Mouse (Mus musculus) CH12.LX (cell line): ENCODE data around the gene Itpk1. TPM values are rescaled to one million over a fixed set of nuclear protein-coding genes. Genes with fewer than 3 reads are reported as not detected.

Experiments used
- DNase-seq: peaks from one replicate; pipeline ENCODE4 v3.0.0-alpha.2; 2013; ENCODE audit errors: extremely low read depth
- H3K27ac ChIP-seq: 2 replicates; pipeline ENCODE4 v1.5.1; 2012; ENCODE audit warnings: low read depth, mild to moderate bottlenecking, control low read depth, moderate library complexity; ENCODE audit not compliant: insufficient read depth
- H3K27me3 ChIP-seq: replicated peaks from 2 replicates; pipeline ENCODE3; 2012; ENCODE audit warnings: inconsistent platforms
- H3K36me3 ChIP-seq, 2 experiments: replicated peaks in 1 of 2; 2 replicates each; pipeline versions ENCODE3 to v1.6.1; 2012; ENCODE audit warnings: inconsistent platforms in 1 of 2, low read length in 1 of 2, mild to moderate bottlenecking in 1 of 2, mixed read lengths in 1 of 2, moderate library complexity in 1 of 2; ENCODE audit not compliant: control insufficient read depth in 1 of 2, insufficient read depth in 1 of 2
- H3K4me1 ChIP-seq, 2 experiments: 2 replicates each; pipeline ENCODE4 v1.6.1; 2012; ENCODE audit warnings: inconsistent platforms in 1 of 2, moderate library complexity in 1 of 2; ENCODE audit not compliant: insufficient read depth in 2 of 2, control insufficient read depth in 1 of 2
- H3K4me2 ChIP-seq: 2 replicates; pipeline ENCODE4 v1.6.1; 2012; ENCODE audit warnings: low read depth, mild to moderate bottlenecking, control low read depth; ENCODE audit not compliant: poor library complexity, insufficient read depth, severe bottlenecking
- H3K4me3 ChIP-seq, 3 experiments: fragments of 150-350 bp in 1 of 3; sonication (generic) in 1 of 3; replicated peaks in 1 of 3; 2 replicates each; pipeline versions ENCODE3 to v1.5.1; 2011 to 2012; ENCODE audit warnings: low read depth in 2 of 3, low read length in 2 of 3, mild to moderate bottlenecking in 2 of 3, moderate library complexity in 2 of 3, control low read depth in 1 of 3, improper control_type of control experiment in 1 of 3, inconsistent platforms in 1 of 3, mixed read lengths in 1 of 3; ENCODE audit not compliant: poor library complexity in 1 of 3
- H3K79me2 ChIP-seq: replicated peaks from 2 replicates; pipeline ENCODE4 v1.6.1; 2012; ENCODE audit warnings: mild to moderate bottlenecking, moderate library complexity; ENCODE audit not compliant: control insufficient read depth, poor library complexity, insufficient read depth, severe bottlenecking; ENCODE audit errors: extremely low read depth
- H3K9ac ChIP-seq: 2 replicates; pipeline ENCODE4 v1.6.1; 2012; ENCODE audit warnings: low read depth, mild to moderate bottlenecking, control low read depth, moderate library complexity; ENCODE audit not compliant: insufficient read depth
- H3K9me3 ChIP-seq: replicated peaks from 2 replicates; pipeline ENCODE3; 2012; ENCODE audit warnings: low read length, inconsistent platforms, mixed read lengths
- BHLHE40 ChIP-seq: IDR thresholded peaks from 2 replicates; pipeline ENCODE4 v1.6.1; 2011; ENCODE audit warnings: mild to moderate bottlenecking, low read depth, low read length, improper control_type of control experiment
- CHD1 ChIP-seq: IDR thresholded peaks from 2 replicates; pipeline ENCODE4 v1.6.1; 2012; ENCODE audit warnings: low read depth, low read length, improper control_type of control experiment, inconsistent platforms
- CHD2 ChIP-seq: IDR thresholded peaks from 2 replicates; pipeline ENCODE4 v1.6.1; 2011; ENCODE audit warnings: low read length, improper control_type of control experiment
- ELF1 ChIP-seq: IDR thresholded peaks from 2 replicates; pipeline ENCODE4 v1.6.1; 2014; ENCODE audit warnings: low read depth, mild to moderate bottlenecking, inconsistent platforms, low read length, improper control_type of control experiment
- GABPA ChIP-seq: IDR thresholded peaks from 2 replicates; pipeline ENCODE4 v1.6.1; 2012; ENCODE audit warnings: low read depth, low read length, improper control_type of control experiment, inconsistent platforms; ENCODE audit not compliant: insufficient replicate concordance
- JUND ChIP-seq: conservative IDR thresholded peaks from 2 replicates; pipeline ENCODE4 v1.6.1; 2011; ENCODE audit warnings: low read depth, low read length, improper control_type of control experiment
- MAX ChIP-seq: IDR thresholded peaks from 2 replicates; pipeline ENCODE4 v1.6.1; 2011; ENCODE audit warnings: low read length, improper control_type of control experiment
- MEF2A ChIP-seq: IDR thresholded peaks from 2 replicates; pipeline ENCODE4 v1.6.1; 2014; ENCODE audit warnings: low read depth, mild to moderate bottlenecking, inconsistent platforms, low read length, improper control_type of control experiment, borderline replicate concordance
- MXI1 ChIP-seq: IDR thresholded peaks from 2 replicates; pipeline ENCODE4 v1.6.1; 2011; ENCODE audit warnings: mild to moderate bottlenecking, low read depth, low read length, improper control_type of control experiment
- MYC ChIP-seq: IDR thresholded peaks from 2 replicates; pipeline ENCODE4 v1.6.1; 2011; ENCODE audit warnings: low read depth, mild to moderate bottlenecking, improper control_type of control experiment, low read length
- NELFE ChIP-seq: IDR thresholded peaks from 2 replicates; pipeline ENCODE4 v1.6.1; 2011; ENCODE audit warnings: low read depth, low read length, improper control_type of control experiment
- NRF1 ChIP-seq: IDR thresholded peaks from 2 replicates; pipeline ENCODE4 v1.6.1; 2014; ENCODE audit warnings: low read depth, mild to moderate bottlenecking, inconsistent platforms, low read length, improper control_type of control experiment, moderate library complexity
- PAX5 ChIP-seq: IDR thresholded peaks from 2 replicates; pipeline ENCODE4 v1.6.1; 2012; ENCODE audit warnings: low read length, inconsistent platforms, mixed read lengths
- POLR2A ChIP-seq: IDR thresholded peaks from 2 replicates; pipeline ENCODE4 v1.6.1; 2011; ENCODE audit warnings: low read depth, mild to moderate bottlenecking, improper control_type of control experiment, low read length
- RCOR1 ChIP-seq: conservative IDR thresholded peaks from 2 replicates; pipeline ENCODE4 v1.6.1; 2012; ENCODE audit warnings: low read depth, mild to moderate bottlenecking, inconsistent platforms, low read length, improper control_type of control experiment
- TCF12 ChIP-seq: IDR thresholded peaks from 2 replicates; pipeline ENCODE4 v1.6.1; 2014; ENCODE audit warnings: low read depth, mild to moderate bottlenecking, inconsistent platforms, low read length, improper control_type of control experiment
- UBTF ChIP-seq: IDR thresholded peaks from 2 replicates; pipeline ENCODE4 v1.6.1; 2012; ENCODE audit warnings: low read depth, mild to moderate bottlenecking, inconsistent platforms, low read length, improper control_type of control experiment, moderate library complexity
- USF1 ChIP-seq: IDR thresholded peaks from 2 replicates; pipeline ENCODE4 v1.6.1; 2014; ENCODE audit warnings: low read depth, mild to moderate bottlenecking, inconsistent platforms, low read length, improper control_type of control experiment
- USF2 ChIP-seq: conservative IDR thresholded peaks from 2 replicates; pipeline ENCODE4 v1.6.1; 2011; ENCODE audit warnings: low read depth, low read length, improper control_type of control experiment
- ZC3H11A ChIP-seq: IDR thresholded peaks from 2 replicates; pipeline ENCODE4 v1.6.1; 2012; ENCODE audit warnings: low read depth, mild to moderate bottlenecking, inconsistent platforms, low read length, improper control_type of control experiment
- ZKSCAN1 ChIP-seq: IDR thresholded peaks from 2 replicates; pipeline ENCODE4 v1.6.1; 2012; ENCODE audit warnings: low read depth, inconsistent platforms, low read length, improper control_type of control experiment, borderline replicate concordance
- ZMIZ1 ChIP-seq: IDR thresholded peaks from 2 replicates; pipeline ENCODE4 v1.6.1; 2012; ENCODE audit warnings: low read depth, mild to moderate bottlenecking, inconsistent platforms, low read length, improper control_type of control experiment
- dilution Hi-C: fragments of 300-500 bp; cut with MboI; formaldehyde crosslinking; loops from 2 replicates; pipeline ENCODE4 v1.14.3; 2020; ENCODE audit warnings: low sequenced_read_pairs; ENCODE audit not compliant: extremely low pct_unique_long_range_greater_than_20kb, extremely low pct_ligation_motif_present
- in situ Hi-C: fragments of 300-500 bp; cut with MboI; formaldehyde crosslinking; loops from 3 replicates; pipeline ENCODE4 v1.14.3; 2019; ENCODE audit warnings: low sequenced_read_pairs, low pct_ligation_motif_present, low pct_unique_long_range_greater_than_20kb, mixed read lengths
- polyA plus RNA-seq: library from polyadenylated mRNA; unstranded; fragments of >175 nt; gene quantifications from 2 replicates; pipeline ENCODE4 v1.2.1, GENCODE M21; 2012; ENCODE audit warnings: low read depth; ENCODE audit not compliant: insufficient read length
- total RNA-seq, 2 experiments: library from RNA; depleted of rRNA; stranded (reverse); fragments of 300-350 nt in 1 of 2; fragments of >200 nt in 1 of 2; gene quantifications; 2 replicates each; pipeline ENCODE4 v1.2.3; 2012 to 2014

Itpk1 gene
- total and polyA plus RNA-seq, 3 experiments: 14.0 to 25.1 (median 19.2) TPM

DNA sequence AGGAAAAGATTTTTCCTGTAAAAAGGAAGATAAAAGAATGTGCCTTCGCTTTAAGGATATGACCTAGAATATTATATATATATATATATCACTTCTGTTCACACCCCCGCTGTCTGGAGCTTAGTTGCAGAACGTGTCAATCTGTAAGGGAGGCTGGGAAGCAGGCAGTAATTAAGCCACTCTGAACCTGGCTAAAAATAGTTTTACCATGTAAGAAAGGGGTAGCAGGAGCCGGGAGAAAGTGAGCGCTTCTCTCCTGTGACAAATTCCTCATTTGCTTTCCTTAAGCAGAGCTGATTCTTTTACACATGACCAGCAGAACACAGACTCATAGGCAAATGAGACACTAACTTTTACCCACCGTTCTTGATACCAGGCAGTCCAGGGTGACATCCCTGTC lies 19.1 kb upstream of the Itpk1 start:
- no peak overlapping the region for H3K27ac ChIP-seq
- peaks cover 0 to 10% of the 10 kb centered on the region in 2 experiments; a peak in 2 of 4 replicates for H3K4me1 ChIP-seq
- H3K79me2 ChIP-seq: no peaks in the 10 kb centered on the region
- in situ Hi-C loops: no loop called here
- DNase-seq: no peak
- H3K9ac ChIP-seq: no peak overlapping the region
- no peak overlapping the region for H3K4me2 ChIP-seq
- H3K4me3 ChIP-seq: no peak overlapping the region
- H3K9me3 ChIP-seq: no peaks in the 10 kb centered on the region
- dilution Hi-C loops: no loop called here
- no peaks in the 10 kb centered on the region for H3K27me3 ChIP-seq
- no peak for TF ChIP-seq JUND
- TF ChIP-seq MXI1: no peak
- TF ChIP-seq CHD1: no peak
- no peak for TF ChIP-seq RCOR1
- no peak for TF ChIP-seq ZKSCAN1
- TF ChIP-seq GABPA: no peak
- TF ChIP-seq POLR2A: no peak
- TF ChIP-seq USF2: no peak
- no peak for TF ChIP-seq USF1
- no peak for TF ChIP-seq ZMIZ1
- no peak for TF ChIP-seq UBTF
- TF ChIP-seq CHD2: no peak
- no peak for TF ChIP-seq BHLHE40
- no peak for TF ChIP-seq ZC3H11A
- no peak for TF ChIP-seq MEF2A
- no peak for TF ChIP-seq TCF12
- TF ChIP-seq NELFE: no peak
- TF ChIP-seq NRF1: no peak
- no peaks in the 10 kb centered on the region for H3K36me3 ChIP-seq

DNA sequence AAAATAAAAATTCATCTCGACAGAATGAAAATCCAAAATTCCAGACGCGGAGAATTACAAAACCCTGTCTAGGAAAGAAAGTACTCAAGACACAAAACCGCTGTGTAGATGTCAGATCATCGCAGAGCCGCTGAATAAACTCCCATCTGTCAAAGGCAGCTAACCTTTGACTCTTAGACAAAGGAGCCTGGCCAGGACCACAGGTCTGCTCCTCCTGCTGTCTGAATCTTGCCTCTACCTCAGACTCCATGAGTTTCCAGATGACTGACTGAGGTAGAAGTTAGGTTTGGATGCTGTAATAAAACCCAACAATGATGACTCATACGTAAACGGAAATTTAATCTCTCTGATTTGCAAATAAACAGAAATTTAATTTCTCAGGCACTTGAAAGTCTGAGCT lies 18.2 kb upstream of the Itpk1 start:
- DNase-seq: no peak
- TF ChIP-seq ELF1 (no peak), MYC (no peak), USF1 (no peak), CHD2 (no peak), ZKSCAN1 (no peak), RCOR1 (no peak), NRF1 (no peak), POLR2A (no peak), MAX (no peak), UBTF (no peak), MEF2A (no peak), PAX5 (no peak), USF2 (no peak)
- no peak overlapping the region for H3K27ac ChIP-seq
- H3K9ac ChIP-seq: no peak overlapping the region
- no peaks in the 10 kb centered on the region for H3K36me3 ChIP-seq
- H3K4me1 ChIP-seq: peaks cover 0 to 10% of the 10 kb centered on the region in 2 experiments; a peak in 2 of 4 replicates
- no peaks in the 10 kb centered on the region for H3K79me2 ChIP-seq
- no peaks in the 10 kb centered on the region for H3K27me3 ChIP-seq
- H3K9me3 ChIP-seq: no peaks in the 10 kb centered on the region
- in situ Hi-C loops: no loop called here
- dilution Hi-C loops: no loop called here
- no peak overlapping the region for H3K4me2 ChIP-seq
- H3K4me3 ChIP-seq: no peak overlapping the region
